25 mouse cellular contexts compared by ENCODE assay signal in genomic region chr5:37213709-37214103, GRCm38 (mm10). TPM values are rescaled to one million over a fixed set of nuclear protein-coding genes. Genes with fewer than 3 reads are reported as not detected.
DNase-seq lines count a peak whose midpoint lies in the region; ATAC-seq lines count a peak whose summit lies in the region.
"Had no signal": no experiment of that assay in that cellular context is flagged by ENCODE, and none has a peak within 500 bp of the region (broad histone marks: within the 10 kb centered on the region; RNA-seq: fewer than 3 reads in every experiment).

No protein-coding gene starts in this region.

- no peak overlapping the region for H3K9ac ChIP-seq in hindbrain, embryonic 16.5 days (ENCODE audit: low read depth, low read length)
- no peak overlapping the region for H3K9ac ChIP-seq in hindbrain, embryonic 11.5 days (ENCODE audit: low read depth, low read length)
- no peak overlapping the region for H3K9ac ChIP-seq in neural tube, embryonic 14.5 days (replicated peaks; ENCODE audit: low read depth, low read length)
- H3K9ac ChIP-seq: forebrain, embryonic 13.5 days; heart, embryonic 12.5 days; heart, embryonic 15.5 days; hindbrain, embryonic 15.5 days; intestine, embryonic 15.5 days had no signal

- no peaks in the 10 kb centered on the region for H3K27me3 ChIP-seq in hindbrain, embryonic 16.5 days (replicated peaks; ENCODE audit: control insufficient read depth, insufficient read depth, low read length)
- H3K27me3 ChIP-seq in hindbrain, embryonic 11.5 days (ENCODE audit: control insufficient read depth, insufficient read depth, low read length) = no peaks in the 10 kb centered on the region
- H3K27me3 ChIP-seq in neural tube, embryonic 14.5 days (ENCODE audit: control insufficient read depth, insufficient read depth, low read length) = no peaks in the 10 kb centered on the region
- H3K27me3 ChIP-seq: forebrain, embryonic 13.5 days; hindbrain, embryonic 15.5 days; intestine, embryonic 15.5 days had no signal

- H3K27ac ChIP-seq in hindbrain, embryonic 16.5 days (ENCODE audit: low read depth, low read length) = no peak overlapping the region
- H3K27ac ChIP-seq in hindbrain, embryonic 11.5 days (ENCODE audit: low read depth, low read length) = no peak overlapping the region
- H3K27ac ChIP-seq in neural tube, embryonic 14.5 days (ENCODE audit: low read depth, low read length) = no peak overlapping the region
- H3K27ac ChIP-seq: forebrain, embryonic 10.5 days; forebrain, embryonic 13.5 days; heart, embryonic 15.5 days; hindbrain, embryonic 15.5 days; intestine, embryonic 15.5 days had no signal

- WGBS in hindbrain, embryonic 16.5 days = 65% methylated on average over 4 of the region's 4 CpGs
- WGBS in hindbrain, embryonic 11.5 days = 77% methylated on average over 4 of the region's 4 CpGs
- 58% methylated on average over 4 of the region's 4 CpGs for WGBS in neural tube, embryonic 14.5 days

- peak; percentile 45 to 49 for DNase-seq in cerebellum, postnatal 14 days
- DNase-seq in cerebellum, adult 8-10 months = no peak
- DNase-seq in hindbrain, embryonic 11.5 days (ENCODE audit: low spot score) = no peak
- peak; percentile 50 for DNase-seq in MN1 (ENCODE audit: low spot score)
- no peak for DNase-seq in left cerebral cortex, adult 8-10 months (ENCODE audit: low spot score in 2 of 2)
- DNase-seq: adrenal gland, adult 2 months; adrenal gland, postnatal 14 days; B cell, adult 2 months; cerebellum, adult 11 months; cerebellum, adult 2 months; embryo, embryonic 11 days; gastrocnemius, postnatal 14 days; heart, adult 18-20 months; heart, postnatal 10 days; heart, postnatal 36 days; kidney, adult 11 months had no signal

- no peaks in the 10 kb centered on the region for H3K9me3 ChIP-seq in hindbrain, embryonic 16.5 days (ENCODE audit: control insufficient read depth, low read length)
- H3K9me3 ChIP-seq in hindbrain, embryonic 11.5 days (ENCODE audit: control insufficient read depth, low read length) = no peaks in the 10 kb centered on the region
- H3K9me3 ChIP-seq in neural tube, embryonic 14.5 days (ENCODE audit: control insufficient read depth, low read length) = no peaks in the 10 kb centered on the region
- H3K9me3 ChIP-seq: forebrain, embryonic 13.5 days; heart, embryonic 12.5 days; heart, embryonic 15.5 days; hindbrain, embryonic 15.5 days; intestine, embryonic 15.5 days had no signal

- H3K4me3 ChIP-seq in hindbrain, embryonic 16.5 days (ENCODE audit: low read length) = no peak overlapping the region
- no peak overlapping the region for H3K4me3 ChIP-seq in hindbrain, embryonic 11.5 days (ENCODE audit: low read depth, low read length)
- H3K4me3 ChIP-seq in neural tube, embryonic 14.5 days (ENCODE audit: low read depth, low read length) = no peak overlapping the region
- H3K4me3 ChIP-seq: forebrain, embryonic 10.5 days; forebrain, embryonic 13.5 days; heart, embryonic 12.5 days; heart, embryonic 15.5 days; hindbrain, embryonic 15.5 days; intestine, embryonic 15.5 days had no signal

- H3K4me2 ChIP-seq in hindbrain, embryonic 16.5 days (ENCODE audit: low read length) = no peak overlapping the region
- H3K4me2 ChIP-seq in hindbrain, embryonic 11.5 days (replicated peaks; ENCODE audit: low read depth, low read length) = no peak overlapping the region
- H3K4me2 ChIP-seq in neural tube, embryonic 14.5 days (ENCODE audit: low read depth, low read length) = no peak overlapping the region
- H3K4me2 ChIP-seq: forebrain, embryonic 13.5 days; heart, embryonic 12.5 days; heart, embryonic 15.5 days; hindbrain, embryonic 15.5 days; intestine, embryonic 15.5 days had no signal

- no peaks in the 10 kb centered on the region for H3K36me3 ChIP-seq in hindbrain, embryonic 16.5 days (ENCODE audit: control insufficient read depth, insufficient read depth, low read length)
- no peaks in the 10 kb centered on the region for H3K36me3 ChIP-seq in hindbrain, embryonic 11.5 days (ENCODE audit: control insufficient read depth, insufficient read depth, low read length)
- no peaks in the 10 kb centered on the region for H3K36me3 ChIP-seq in neural tube, embryonic 14.5 days (ENCODE audit: control insufficient read depth, insufficient read depth, low read length)
- H3K36me3 ChIP-seq: forebrain, embryonic 10.5 days; G1E; heart, embryonic 12.5 days; heart, embryonic 15.5 days; hindbrain, embryonic 15.5 days; intestine, embryonic 15.5 days had no signal

- H3K4me1 ChIP-seq in hindbrain, embryonic 16.5 days (ENCODE audit: control insufficient read depth, insufficient read depth, low read depth, low read length) = 0 out of 2 replicates have a peak, but pooled peaks cover 5% of the 10 kb centered on the region
- H3K4me1 ChIP-seq in hindbrain, embryonic 11.5 days (replicated peaks; ENCODE audit: control insufficient read depth, insufficient read depth, low read length) = 0 out of 2 replicates have a peak, but pooled peaks cover 2% of the 10 kb centered on the region
- 0 out of 2 replicates have a peak, but pooled peaks cover 11% of the 10 kb centered on the region for H3K4me1 ChIP-seq in neural tube, embryonic 14.5 days (ENCODE audit: control insufficient read depth, insufficient read depth, low read length)
- H3K4me1 ChIP-seq: forebrain, embryonic 10.5 days; forebrain, embryonic 13.5 days; heart, embryonic 12.5 days; heart, embryonic 15.5 days; intestine, embryonic 15.5 days had no signal

- peak; percentile 18; the same call in 1 of the 2 replicates for ATAC-seq in hindbrain, embryonic 16.5 days
- no peak for ATAC-seq in hindbrain, embryonic 11.5 days (ENCODE audit: low FRiP score)
- ATAC-seq in neural tube, embryonic 14.5 days (ENCODE audit: low read depth) = peak; percentile 36; the same call in 1 of the 2 replicates
- ATAC-seq: forebrain, embryonic 13.5 days; intestine, embryonic 15.5 days had no signal

RNA-seq across cellular contexts. Expression of gene Crmp1, which starts 28.0 kb away (rescaled TPM):
- polyA plus RNA-seq in hindbrain, embryonic 16.5 days (2015; fragmentation: Nextera tagmentation; extraction: Ambion mirVana) = 851 and 939 TPM in 2 replicates
- polyA plus RNA-seq in hindbrain, embryonic 11.5 days (2014; fragmentation: Nextera tagmentation; extraction: Ambion mirVana) = 340 and 413 TPM in 2 replicates
- 908 and 937 TPM in 2 replicates for polyA plus RNA-seq in neural tube, embryonic 14.5 days (2014; fragmentation: Nextera tagmentation; extraction: Ambion mirVana)
- 100 to 1,000 TPM; 162 to 174 (median 169) TPM for total RNA-seq in left cerebral cortex, adult 8-10 months (2022)
- total RNA-seq: G1E had no signal
- polyA plus RNA-seq: G1E had no signal

Comparison
In these comparisons a context has a peak if more than half of its experiments do, and no peak if none do; other contexts are left out.
1. DNase-seq: peak in cerebellum, postnatal 14 days (2 of 2) and MN1 (single experiment); none in cerebellum, adult 8-10 months (single experiment), hindbrain, embryonic 11.5 days (single experiment) and left cerebral cortex, adult 8-10 months (0 of 2).